Mouse (Mus musculus): ENCODE measurements around the gene Chd5.

Gene Chd5

DNA sequence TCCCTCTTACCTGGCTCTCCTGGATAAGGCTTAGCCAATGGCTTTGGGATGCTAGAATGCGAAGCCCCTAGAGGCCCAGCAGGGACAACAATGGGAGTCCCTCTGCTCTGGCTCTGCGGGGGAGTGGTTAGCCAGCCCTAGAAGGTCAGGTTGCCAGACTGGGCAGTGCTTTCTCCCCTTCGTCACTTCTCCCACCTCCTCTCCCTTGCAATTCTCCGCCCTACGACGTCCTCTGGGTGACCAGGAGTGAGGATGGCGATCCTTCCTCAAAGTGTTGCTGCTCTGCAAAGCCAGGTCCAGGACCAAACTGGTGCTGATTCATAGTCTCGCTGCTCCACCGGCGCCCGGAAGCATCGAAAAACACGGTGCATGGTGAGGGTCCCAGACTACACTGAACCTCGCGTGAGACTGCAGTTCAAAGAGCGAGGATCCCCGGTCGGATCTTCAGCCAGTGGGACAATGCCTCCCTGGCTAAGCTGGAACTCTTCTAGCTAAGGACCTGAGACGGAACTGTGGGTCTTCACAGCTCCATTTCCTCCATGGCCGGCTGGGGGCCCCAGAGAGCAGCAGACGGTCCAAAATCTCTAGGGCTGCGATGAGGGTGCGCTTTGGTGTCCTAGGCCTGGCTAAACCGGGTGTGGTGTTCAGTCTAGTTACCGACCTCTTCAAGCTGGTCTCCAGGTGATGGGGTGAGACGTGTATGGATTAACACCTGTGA is 19.8 kb upstream of the Chd5 start, which contains the start of gene Rnf207:
Gene Rnf207 (minus strand): TSS at position 477 of the 718 bp plus-strand sequence.
- peak; percentile 63 for DNase-seq

DNA sequence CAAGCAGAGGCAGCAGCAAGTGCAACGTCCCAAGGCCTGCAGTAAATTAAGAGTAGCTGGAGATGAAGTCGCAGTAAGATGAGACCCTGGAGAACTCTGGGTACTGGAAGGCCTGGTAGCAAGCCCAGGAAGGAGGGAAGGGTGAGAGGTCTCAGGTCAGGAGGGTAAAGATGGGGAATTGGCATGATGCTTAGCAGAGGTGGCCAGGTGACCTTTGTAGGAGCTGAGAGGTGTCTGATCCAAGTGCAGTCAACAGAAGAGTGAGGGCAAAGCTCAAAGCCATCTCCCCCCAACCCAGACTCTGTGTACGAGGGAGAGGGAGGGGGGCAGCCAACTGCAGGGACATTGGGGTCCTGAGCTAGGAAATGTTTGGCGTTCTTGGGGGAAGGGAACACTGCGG is 17.0 kb upstream of the Chd5 start:
- DNase-seq: no peak

DNA sequence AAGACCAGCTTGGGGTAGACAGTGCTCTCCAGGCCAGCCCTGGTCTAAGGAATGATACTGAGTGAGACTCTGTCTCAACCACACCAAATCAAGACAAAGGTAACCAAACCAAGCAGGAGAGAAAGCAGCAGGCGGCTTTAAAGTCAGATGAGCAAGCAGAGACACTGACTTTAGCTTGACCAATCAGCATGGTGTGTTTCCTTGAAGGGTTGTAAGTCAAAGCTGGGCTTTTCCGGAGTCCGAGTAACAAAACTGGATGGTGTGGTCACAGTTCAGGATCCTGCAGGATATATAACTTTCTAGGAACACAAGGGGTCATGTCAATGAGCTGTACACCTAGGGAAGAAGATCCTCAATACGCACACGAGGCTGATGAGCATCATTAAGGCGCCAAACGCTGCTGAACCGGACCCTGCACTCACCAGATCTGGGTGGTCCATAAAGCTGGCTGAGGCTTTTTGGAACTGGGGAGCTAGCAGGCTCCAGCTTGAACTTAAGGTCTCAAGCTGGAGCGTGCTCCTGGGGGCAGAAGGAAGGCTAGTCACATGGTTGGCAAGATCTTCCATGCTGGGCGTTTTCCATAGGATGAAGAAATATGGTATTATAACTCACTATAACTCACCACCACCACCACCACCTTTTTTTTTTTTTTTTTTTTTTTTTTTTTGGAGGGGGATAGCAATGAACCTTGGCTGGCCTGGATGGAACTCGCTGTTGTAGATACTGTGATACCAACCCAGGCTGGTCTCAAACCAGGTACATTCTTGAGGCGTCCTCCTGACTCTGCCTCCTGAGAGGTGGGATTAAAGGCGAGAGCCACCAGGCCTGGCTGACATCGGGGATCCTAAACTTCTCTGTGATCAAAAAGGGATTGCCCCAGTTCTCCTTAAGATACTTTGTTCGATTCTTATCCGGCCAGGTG is 13.5 kb upstream of the Chd5 start:
- DNase-seq: no peak

- peak; percentile 96 for DNase-seq
These were observed 12.7 kb upstream of the Chd5 start, which contains the start of gene Rpl22 for GRCm38 (mm10) chr4:152325574-152326411. TSS of gene Rpl22 (plus strand) at chr4:152325742.

DNA sequence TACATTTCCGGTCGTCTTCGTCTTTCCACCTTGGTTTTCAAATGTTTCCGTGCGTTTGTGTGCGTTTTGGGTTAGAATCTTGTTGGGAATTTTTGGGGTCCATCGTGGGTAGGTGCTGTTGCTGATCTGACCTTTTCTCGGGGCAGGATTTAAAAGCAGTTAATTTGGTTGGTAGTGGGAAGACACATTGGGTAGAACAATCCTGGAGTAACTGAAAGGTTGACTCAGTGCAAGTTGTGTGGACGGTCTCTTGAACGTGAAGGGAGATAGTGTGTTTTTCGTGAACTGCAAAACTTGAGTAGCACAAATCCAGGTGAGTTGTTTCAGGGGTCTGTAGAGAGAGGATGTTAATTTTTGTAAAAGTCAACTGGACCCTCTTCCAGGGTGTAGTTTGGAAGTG is 11.9 kb upstream of the Chd5 start:
- DNase-seq: no peak

GRCm38 (mm10) chr4:152328691-152329090 is 9.8 kb upstream of the Chd5 start:
- no peak for DNase-seq

DNA sequence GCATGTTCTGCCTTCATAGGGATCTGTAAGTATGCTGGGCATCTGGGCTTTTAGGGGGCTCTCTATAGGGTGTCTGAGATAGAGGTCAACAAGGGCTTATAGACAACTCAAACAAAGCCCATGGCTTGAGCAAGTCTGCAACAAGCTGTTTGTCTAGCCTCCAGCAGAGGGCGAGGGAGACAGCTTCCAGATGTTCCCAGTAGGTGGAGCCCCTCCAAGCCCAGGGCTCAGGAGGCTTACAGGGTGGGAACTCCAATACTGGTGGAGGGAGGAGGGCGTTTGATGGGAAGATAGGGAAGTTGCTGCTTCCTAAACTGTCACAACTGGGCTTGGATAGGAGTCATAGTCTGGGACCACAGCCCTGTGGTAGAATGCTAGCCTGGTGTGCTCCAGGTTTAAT is 5.5 kb upstream of the Chd5 start:
- DNase-seq: peak; percentile 75

GRCm38 (mm10) chr4:152333587-152333986 is 4.9 kb upstream of the Chd5 start:
- no peak for DNase-seq

DNA sequence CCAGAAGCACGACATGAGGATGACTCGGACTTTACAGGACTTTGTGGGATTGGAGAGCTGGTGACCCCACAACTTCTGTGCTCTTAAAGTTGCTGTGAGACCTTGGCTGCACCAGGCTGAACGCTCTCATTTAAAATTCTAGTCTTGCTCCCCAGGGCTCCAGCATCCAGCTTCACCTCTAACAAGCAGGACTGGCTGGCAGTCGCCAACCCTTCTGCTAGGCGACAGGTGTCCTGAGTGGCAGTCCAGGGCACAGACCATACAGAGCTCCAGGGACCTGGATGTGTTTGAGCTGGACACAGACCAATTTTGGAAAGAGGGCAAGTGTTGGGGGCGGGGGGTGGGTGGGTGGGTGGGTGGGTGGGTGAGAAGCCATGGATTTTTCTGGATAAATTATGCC is 679 bp upstream of the Chd5 start:
- no peak for DNase-seq

DNA sequence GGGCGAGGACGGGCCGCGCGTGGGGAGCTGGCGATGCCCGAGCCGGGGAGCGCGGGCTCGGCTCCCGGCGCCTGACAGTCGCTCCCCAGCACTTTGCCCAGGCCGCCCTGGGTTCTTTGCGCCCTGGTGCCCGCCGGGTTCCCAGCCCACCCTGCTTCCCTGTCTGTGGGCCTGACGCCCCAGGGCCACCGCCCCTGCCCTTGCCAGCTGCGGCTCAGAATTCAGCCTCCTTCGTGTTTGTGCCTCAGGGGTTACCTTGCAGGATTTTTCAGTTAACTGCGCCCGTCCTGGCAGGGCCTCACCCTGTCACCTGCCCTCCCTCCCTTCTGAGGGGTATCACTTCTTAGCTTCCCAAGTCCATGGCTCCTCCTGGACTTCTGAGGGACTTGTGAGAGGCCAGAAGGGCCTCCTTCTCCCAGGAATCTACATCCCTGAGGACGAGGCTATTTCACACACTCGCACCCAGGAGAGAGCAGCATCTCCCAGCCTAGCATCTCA is 891 bp downstream of the Chd5 start:
- no peak for DNase-seq

DNA sequence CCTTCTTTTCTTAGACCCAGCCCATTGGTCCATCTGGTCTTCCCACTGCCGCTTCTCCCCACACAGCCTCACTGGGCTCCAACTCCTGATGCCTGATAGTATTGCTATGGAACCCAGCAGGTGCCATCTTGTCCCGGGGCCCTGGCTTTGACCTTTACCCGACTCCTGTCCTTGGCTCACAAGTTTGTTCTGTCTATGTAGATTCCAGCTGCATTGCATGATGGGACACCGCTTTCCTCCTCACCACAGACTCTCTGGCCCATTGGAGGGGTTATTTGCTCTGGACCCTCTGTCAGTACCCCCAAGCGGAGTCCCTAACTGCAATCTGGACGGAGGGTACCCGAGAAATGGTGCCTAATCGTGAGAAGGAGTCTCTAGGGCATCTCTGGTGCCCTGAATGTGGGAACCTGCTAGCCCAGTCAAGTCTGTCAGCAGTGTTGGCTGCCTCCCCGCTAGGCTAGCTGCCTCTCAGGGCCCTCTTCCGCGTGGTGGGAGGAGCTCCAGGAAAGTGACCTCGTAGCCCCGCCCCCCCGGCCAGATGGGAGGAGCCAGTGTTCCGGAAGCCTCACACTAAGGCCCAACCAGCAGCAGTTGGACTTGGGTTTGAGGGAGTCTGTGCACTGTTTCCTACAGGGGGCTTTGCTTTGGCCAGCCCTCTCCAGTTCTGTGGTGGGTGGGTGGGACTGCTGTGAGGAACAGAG is 2.3 kb downstream of the Chd5 start:
- DNase-seq: no peak

- no peak for DNase-seq
These were observed 4.8 kb downstream of the Chd5 start for GRCm38 (mm10) chr4:152343296-152343695.

- DNase-seq: no peak
These were observed 6.2 kb downstream of the Chd5 start for GRCm38 (mm10) chr4:152344651-152345050.

- DNase-seq: peak; percentile 33
These were observed 6.9 kb downstream of the Chd5 start for GRCm38 (mm10) chr4:152345120-152345889.

DNA sequence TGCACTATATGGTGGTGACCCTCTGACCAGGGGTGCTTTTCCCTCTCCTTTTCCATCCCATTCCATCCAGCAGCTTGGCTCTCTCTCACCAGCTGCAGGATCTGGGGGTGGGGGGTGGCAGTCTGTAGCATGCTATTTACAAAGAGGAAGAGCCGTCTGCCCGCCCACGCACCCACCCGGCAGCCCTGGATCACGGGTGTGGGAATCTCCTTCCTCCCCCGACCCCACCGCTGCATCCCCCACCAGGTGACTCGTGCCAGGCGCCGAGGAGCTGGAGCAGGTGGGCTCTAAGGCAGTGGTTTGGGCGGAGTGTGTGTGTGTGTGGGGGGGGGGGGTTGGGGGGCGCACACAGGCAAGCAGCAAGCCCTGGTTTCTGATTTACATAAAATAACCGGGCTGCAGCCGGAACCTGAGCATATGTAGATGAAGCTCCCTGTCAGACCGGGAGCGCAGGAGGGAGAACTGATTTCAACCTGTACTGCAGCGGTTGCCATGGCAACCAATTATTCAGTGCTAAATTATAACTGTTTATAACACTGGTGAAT is 11.5 kb downstream of the Chd5 start:
- DNase-seq: no peak

GRCm38 (mm10) chr4:152350722-152351421 is 12.4 kb downstream of the Chd5 start:
- no peak for DNase-seq

- DNase-seq: no peak
These were observed 13.2 kb downstream of the Chd5 start for GRCm38 (mm10) chr4:152351422-152352305.

- DNase-seq: no peak
These were observed 15.6 kb downstream of the Chd5 start for GRCm38 (mm10) chr4:152353886-152354637.

- DNase-seq: no peak
These were observed 17.2 kb downstream of the Chd5 start for GRCm38 (mm10) chr4:152355672-152356071.
